Mouse (Mus musculus): ENCODE results near the gene Mpo.

Mpo gene

GRCm38 (mm10) chr11:87793460-87793859 is at the start of gene Mpo:
Gene Mpo, plus strand, starts transcription at chr11:87793581.
- no peak for DNase-seq (ENCODE audit: low spot score)

GRCm38 (mm10) chr11:87743691-87744090 is 49.7 kb upstream of the Mpo start:
- DNase-seq (ENCODE audit: low spot score) = no peak

- DNase-seq (ENCODE audit: low spot score) = peak; percentile 93
Measured at GRCm38 (mm10) chr11:87744964-87745363, 48.4 kb upstream of the Mpo start.

GRCm38 (mm10) chr11:87745632-87746555 is 47.5 kb upstream of the Mpo start:
- DNase-seq (ENCODE audit: low spot score) = no peak

GRCm38 (mm10) chr11:87747312-87747711 is 46.1 kb upstream of the Mpo start:
- no peak for DNase-seq (ENCODE audit: low spot score)

GRCm38 (mm10) chr11:87747716-87748115 is 45.7 kb upstream of the Mpo start:
- DNase-seq (ENCODE audit: low spot score) = no peak

- peak; percentile 89 for DNase-seq (ENCODE audit: low spot score)
Measured at GRCm38 (mm10) chr11:87748132-87749119, 45.0 kb upstream of the Mpo start.

- DNase-seq (ENCODE audit: low spot score) = peak; percentile 97
Measured at GRCm38 (mm10) chr11:87749192-87750042, 44.0 kb upstream of the Mpo start.

GRCm38 (mm10) chr11:87750043-87750421 is 43.3 kb upstream of the Mpo start:
- no peak for DNase-seq (ENCODE audit: low spot score)

GRCm38 (mm10) chr11:87750521-87750920 is 42.9 kb upstream of the Mpo start:
- DNase-seq (ENCODE audit: low spot score) = peak; percentile 80

GRCm38 (mm10) chr11:87751031-87751430 is 42.4 kb upstream of the Mpo start:
- DNase-seq (ENCODE audit: low spot score) = peak; percentile 33

GRCm38 (mm10) chr11:87751491-87751966 is 41.9 kb upstream of the Mpo start:
- DNase-seq (ENCODE audit: low spot score) = peak; percentile 91

- no peak for DNase-seq (ENCODE audit: low spot score)
Measured at GRCm38 (mm10) chr11:87752307-87752706, 41.1 kb upstream of the Mpo start.

GRCm38 (mm10) chr11:87753255-87753654 is 40.1 kb upstream of the Mpo start:
- no peak for DNase-seq (ENCODE audit: low spot score)

- DNase-seq (ENCODE audit: low spot score) = no peak
Measured at GRCm38 (mm10) chr11:87753891-87754501, 39.4 kb upstream of the Mpo start.

GRCm38 (mm10) chr11:87754603-87755002 is 38.8 kb upstream of the Mpo start:
- DNase-seq (ENCODE audit: low spot score) = peak; percentile 90

- peak; percentile 99 for DNase-seq (ENCODE audit: low spot score)
Measured at GRCm38 (mm10) chr11:87755360-87756017, 37.9 kb upstream of the Mpo start.

GRCm38 (mm10) chr11:87756251-87756820 is 37.0 kb upstream of the Mpo start:
- DNase-seq (ENCODE audit: low spot score) = peak; percentile 79

- peak; percentile 71 for DNase-seq (ENCODE audit: low spot score)
Measured at GRCm38 (mm10) chr11:87757001-87757954, 36.1 kb upstream of the Mpo start.
